Comparison of ENCODE assay signal across 8 mouse cellular contexts in genomic region chr14:8213803-8214224, GRCm38 (mm10). TPM values are rescaled to one million over a fixed set of nuclear protein-coding genes. Genes with fewer than 3 reads are reported as not detected.
A peak's percentile ranks its signal among the peaks of the same experiment; 100 is the strongest.
DNase-seq lines count a peak whose midpoint lies in the region; ATAC-seq lines count a peak whose summit lies in the region.

Gene Kctd6 (plus strand): TSS chr14:8214140.

- H3K4me1 ChIP-seq in heart, embryonic 10.5 days, result peaks cover 24% of the 10 kb centered on the region
- H3K4me1 ChIP-seq in kidney, embryonic 15.5 days, result peaks cover 25% of the 10 kb centered on the region

- H3K4me2 ChIP-seq in kidney, embryonic 15.5 days, result peak within 1 kb of the TSS; percentile 82

- under 1% methylated on average over 48 of the region's 49 CpGs for WGBS in heart, embryonic 10.5 days
- under 1% methylated on average over 30 of the region's 49 CpGs for WGBS in kidney, embryonic 15.5 days

- H3K27me3 ChIP-seq in heart, embryonic 10.5 days (ENCODE audit: insufficient read depth, poor library complexity, severe bottlenecking), result no peaks in the 10 kb centered on the region
- no peaks in the 10 kb centered on the region for H3K27me3 ChIP-seq in kidney, embryonic 15.5 days

- H3K27ac ChIP-seq in heart, embryonic 10.5 days, result peak within 1 kb of the TSS; percentile 96
- peak within 1 kb of the TSS; percentile 92 for H3K27ac ChIP-seq in kidney, embryonic 15.5 days

- peak; percentile 98 for ATAC-seq in erythroblast, adult 5-6 weeks (replicated peaks; ENCODE audit: low FRiP score, poor library complexity, severe bottlenecking)
- peak; percentile 97 for ATAC-seq in kidney, embryonic 15.5 days (replicated peaks; ENCODE audit: low FRiP score)
- ATAC-seq in monocyte, adult 5-6 weeks (replicated peaks; ENCODE audit: insufficient number of reproducible peaks, low FRiP score, low TSS enrichment, poor library complexity, severe bottlenecking), result peak; percentile 96

- no peaks in the 10 kb centered on the region for H3K36me3 ChIP-seq in heart, embryonic 10.5 days
- H3K36me3 ChIP-seq in kidney, embryonic 15.5 days, result no peaks in the 10 kb centered on the region

- peak; percentile 98 for DNase-seq in B cell, adult 2 months
- peak; percentile 98 for DNase-seq in brain, adult 2 months (ENCODE audit: low read depth, low spot score)
- DNase-seq in heart, embryonic 10.5 days (ENCODE audit: low spot score), result peak; percentile 98
- peak; percentile 99 for DNase-seq in liver
- peak; percentile 99 for DNase-seq in spleen, postnatal 4 days (ENCODE audit: low spot score in 2 of 2)

- no peaks in the 10 kb centered on the region for H3K9me3 ChIP-seq in heart, embryonic 10.5 days
- H3K9me3 ChIP-seq in kidney, embryonic 15.5 days (replicated peaks), result no peaks in the 10 kb centered on the region

- H3K9ac ChIP-seq in kidney, embryonic 15.5 days, result peak within 1 kb of the TSS; percentile 91

- H3K4me3 ChIP-seq in heart, embryonic 10.5 days, result peak within 1 kb of the TSS; percentile 85
- peak within 1 kb of the TSS; percentile 79 for H3K4me3 ChIP-seq in kidney, embryonic 15.5 days (replicated peaks)

RNA-seq across cellular contexts. Expression of gene Kctd6, which starts in this region (rescaled TPM):
- total RNA-seq in erythroblast, adult 5-6 weeks (2015; ENCODE audit: low replicate concordance), result 1.2 and 2.3 TPM in 2 replicates
- total RNA-seq in erythroblast, adult 5-6 weeks (2017; ENCODE audit: low replicate concordance), result 5.4 and 6.6 TPM in 2 replicates
- polyA plus RNA-seq in heart, embryonic 10.5 days (2016; fragmentation: Nextera tagmentation; extraction: Ambion mirVana), result 3.5 and 7.2 TPM in 2 replicates
- 9.0 and 9.3 TPM in 2 replicates for polyA plus RNA-seq in kidney, embryonic 15.5 days (2015; fragmentation: Nextera tagmentation; extraction: Ambion mirVana)
- total RNA-seq in monocyte, adult 5-6 weeks (2017), result 4.7 to 13.6 TPM (median 13.4 TPM) in 3 replicates

Comparison
In these comparisons a context has a peak if more than half of its experiments do, and no peak if none do; other contexts are left out.
1. Peak in every context shown above with its lines: DNase-seq, ATAC-seq, H3K4me3 ChIP-seq and H3K27ac ChIP-seq.